Mouse (Mus musculus) ES-Bruce4 (cell line): ENCODE measurements around the gene Limk2.

Experiments
- CTCF ChIP-seq: IDR thresholded peaks from one replicate; pipeline ENCODE4 v1.8.1; 2011; ENCODE audit warnings: low read depth, low read length
- EP300 ChIP-seq: IDR thresholded peaks from 2 replicates; pipeline ENCODE4 v1.6.1; 2011; ENCODE audit warnings: low read depth, low read length; ENCODE audit not compliant: insufficient read depth
- POLR2A ChIP-seq: IDR thresholded peaks from one replicate; pipeline ENCODE4 v1.8.1; 2011; ENCODE audit warnings: low read length; ENCODE audit not compliant: insufficient read depth

- TF ChIP-seq CTCF = no peak
- TF ChIP-seq EP300 = no peak
- TF ChIP-seq POLR2A = no peak
These were observed 99.1 kb downstream of the Limk2 start for GRCm38 (mm10) chr11:3309884-3310283.
